Mouse (Mus musculus) erythroblast, adult 5-6 weeks (primary cell): ENCODE data around the gene Ccl20. TPM values are rescaled to one million over a fixed set of nuclear protein-coding genes. Genes with fewer than 3 reads are reported as not detected.
A peak's percentile ranks its signal among the peaks of the same experiment; 100 is the strongest.

Experiments
- ATAC-seq: replicated peaks from 2 replicates; pipeline ENCODE4 v1.8.0; 2016; ENCODE audit warnings: moderate number of reproducible peaks, mild to moderate bottlenecking, moderate TSS enrichment, inconsistent platforms; ENCODE audit not compliant: poor library complexity, low FRiP score, severe bottlenecking
- total RNA-seq, 2 experiments: library from RNA; stranded (forward) in 1 of 2; stranded (reverse) in 1 of 2; fragments of 150-400 nt in 1 of 2; fragments of 200-764, 138-1000 nt in 1 of 2; gene quantifications; 2 replicates each; pipeline versions ENCODE4 v1.2.3 to v1.2.4; 2015 to 2017; ENCODE audit warnings: low replicate concordance in 2 of 2

Ccl20 gene
- total RNA-seq (2015; ENCODE audit: low replicate concordance): not detected in 2 replicates
- total RNA-seq (2017; ENCODE audit: low replicate concordance): not detected in 2 replicates

DNA sequence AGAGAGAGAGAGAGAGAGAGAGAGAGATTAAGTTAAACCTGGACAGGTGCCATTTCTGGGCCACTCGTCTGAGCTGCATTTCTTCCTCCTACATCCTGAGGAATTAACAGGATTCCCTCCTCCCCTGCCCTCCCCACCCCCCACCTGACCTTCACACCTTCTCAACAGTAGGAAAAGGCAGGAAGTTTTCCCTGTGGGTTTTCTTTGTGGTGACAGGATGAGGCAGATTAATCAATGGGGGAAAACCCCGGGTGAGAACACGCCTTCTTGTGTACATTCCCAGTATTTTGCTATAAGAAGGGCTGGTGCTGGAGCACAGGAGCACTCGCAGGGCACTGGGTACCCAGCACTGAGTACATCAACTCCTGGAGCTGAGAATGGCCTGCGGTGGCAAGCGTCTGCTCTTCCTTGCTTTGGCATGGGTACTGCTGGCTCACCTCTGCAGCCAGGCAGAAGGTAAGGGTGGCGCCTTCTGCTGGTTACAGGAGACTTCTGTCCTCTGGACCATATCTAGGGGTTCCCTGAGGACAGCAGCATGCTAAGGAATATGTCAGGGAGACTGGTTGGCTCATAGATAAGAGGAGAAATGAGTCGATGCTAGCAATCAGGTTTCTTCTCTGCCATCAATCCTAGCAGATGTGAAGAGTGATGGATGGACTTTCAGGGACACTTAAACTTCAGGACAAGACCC, at the start of gene Ccl20:
Gene Ccl20 (plus strand): TSS at position 320 of the 691 bp plus-strand sequence.
- no peak for ATAC-seq

DNA sequence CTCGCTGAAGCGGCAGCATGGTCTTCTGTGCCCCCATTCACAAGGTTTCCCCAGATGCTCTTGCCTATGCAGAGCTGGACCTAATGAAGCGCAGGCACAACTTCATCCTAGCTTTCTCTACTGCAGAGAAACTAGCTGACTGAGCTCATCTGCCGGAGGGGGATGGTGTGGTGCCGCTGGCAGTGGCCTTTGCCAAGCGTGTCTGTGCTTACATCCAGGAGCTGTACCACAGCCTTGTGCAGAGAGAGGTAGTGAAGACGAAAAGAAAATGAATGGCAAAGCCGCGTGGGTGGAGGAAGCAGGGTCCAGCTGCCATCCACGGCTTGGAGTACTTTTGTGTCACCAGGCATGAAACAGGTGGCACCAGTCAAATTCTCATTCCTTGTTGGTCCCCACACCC, 49.4 kb upstream of the Ccl20 start:
- ATAC-seq: no peak

DNA sequence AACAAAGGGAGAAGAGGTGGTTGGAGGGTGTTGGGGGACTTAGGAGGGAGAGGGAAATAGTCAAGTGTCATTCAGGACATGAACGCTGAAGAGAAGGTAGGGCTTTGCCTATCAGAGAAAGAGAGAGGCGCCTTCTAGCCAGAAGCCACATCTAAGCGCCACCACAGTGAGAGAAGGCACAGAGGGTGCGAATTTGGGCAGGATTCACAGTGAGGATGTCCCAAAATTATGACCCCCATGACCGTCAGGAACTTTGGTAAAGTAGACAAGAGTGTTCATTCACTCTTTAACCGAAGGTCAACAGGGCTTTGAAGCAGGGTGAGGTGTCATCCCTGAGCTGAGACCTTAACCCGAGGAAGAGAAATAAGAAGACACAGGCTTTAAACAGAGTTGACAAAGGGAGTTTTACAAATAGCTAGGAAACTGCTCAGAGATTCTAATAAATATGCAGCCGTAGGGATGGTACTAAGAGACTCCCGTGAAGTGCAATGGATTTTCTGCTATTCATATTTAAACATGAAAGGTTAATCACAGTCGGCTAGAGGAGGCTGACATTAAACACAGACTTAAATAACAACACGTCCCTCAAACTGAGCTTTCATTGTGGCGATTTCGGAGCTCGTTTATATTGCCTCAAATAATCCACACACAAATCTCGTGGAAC, 40.9 kb upstream of the Ccl20 start:
- ATAC-seq: no peak

DNA sequence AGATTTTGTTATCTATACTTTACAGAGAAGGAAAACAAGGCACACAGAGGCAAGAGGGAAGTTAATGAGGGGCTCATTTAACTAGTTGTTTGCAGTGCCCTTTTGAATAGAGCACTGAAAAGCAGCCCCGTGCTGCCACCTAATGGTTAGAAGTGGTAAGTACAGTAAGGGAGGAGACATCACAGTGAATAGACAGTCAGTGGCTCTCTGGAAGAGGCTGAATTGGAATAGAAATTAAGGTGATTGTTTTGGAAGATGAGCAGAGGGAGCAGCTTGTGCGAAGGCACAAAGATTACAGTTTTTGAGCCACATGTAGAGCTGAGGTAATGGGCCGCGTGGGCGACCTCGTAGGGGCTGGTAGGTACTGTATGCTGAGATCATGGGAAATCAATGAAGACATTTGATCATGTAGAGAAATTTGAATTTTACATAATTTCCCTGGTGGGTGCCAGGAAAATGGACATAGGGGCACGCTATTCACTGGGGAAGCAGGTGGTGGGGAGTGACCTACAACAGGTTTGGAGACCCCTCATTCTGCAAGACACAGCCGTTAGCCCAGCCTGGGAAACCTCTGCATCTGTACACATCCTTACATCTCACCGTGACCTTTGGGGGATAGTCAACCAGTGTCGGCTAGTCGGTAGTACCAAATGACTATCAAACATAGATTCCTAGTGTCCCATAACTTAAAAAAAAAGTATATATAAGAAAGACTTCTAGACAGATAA, 40.2 kb upstream of the Ccl20 start:
- 0 out of 2 replicates have a peak, but pooled peaks have one; percentile 65 for ATAC-seq

DNA sequence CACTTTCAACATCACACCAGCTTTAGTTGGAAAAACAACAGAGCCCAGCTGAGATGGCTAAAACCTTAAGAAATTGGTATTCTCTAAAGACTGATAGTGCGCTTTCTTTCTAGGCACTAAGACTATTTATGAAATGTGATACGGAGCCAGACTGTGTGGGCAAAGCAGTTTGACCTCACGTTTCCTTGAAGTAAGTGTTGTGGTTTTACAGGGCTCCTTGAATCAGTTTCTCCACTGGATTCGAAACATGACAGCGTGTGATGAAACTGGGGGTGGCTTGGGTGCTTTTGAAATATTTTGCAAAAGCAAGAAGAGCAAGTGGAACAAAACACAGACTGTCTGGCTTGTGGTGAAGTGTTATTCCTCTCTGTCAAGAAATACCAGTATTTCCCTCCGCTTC, 39.5 kb upstream of the Ccl20 start:
- no peak for ATAC-seq

DNA sequence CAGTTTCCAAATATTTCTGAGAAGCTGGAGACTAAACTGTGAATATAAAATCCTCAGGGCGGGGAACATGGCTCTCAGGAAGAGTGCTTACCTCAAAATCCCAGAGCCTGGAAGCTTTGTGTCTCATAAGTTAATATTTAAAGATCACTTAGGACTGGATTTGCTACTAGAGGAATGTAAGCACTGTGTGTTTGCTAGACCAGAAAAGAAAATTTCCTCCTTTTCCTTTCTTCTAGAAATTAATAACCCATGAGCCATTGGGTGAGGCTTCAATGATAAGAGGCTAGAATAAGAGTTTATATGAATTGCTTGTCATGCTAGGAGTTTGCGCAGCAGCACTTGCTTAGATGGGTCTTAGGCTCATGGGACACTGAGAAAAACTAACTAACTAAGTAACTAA, 31.8 kb upstream of the Ccl20 start:
- no peak for ATAC-seq

DNA sequence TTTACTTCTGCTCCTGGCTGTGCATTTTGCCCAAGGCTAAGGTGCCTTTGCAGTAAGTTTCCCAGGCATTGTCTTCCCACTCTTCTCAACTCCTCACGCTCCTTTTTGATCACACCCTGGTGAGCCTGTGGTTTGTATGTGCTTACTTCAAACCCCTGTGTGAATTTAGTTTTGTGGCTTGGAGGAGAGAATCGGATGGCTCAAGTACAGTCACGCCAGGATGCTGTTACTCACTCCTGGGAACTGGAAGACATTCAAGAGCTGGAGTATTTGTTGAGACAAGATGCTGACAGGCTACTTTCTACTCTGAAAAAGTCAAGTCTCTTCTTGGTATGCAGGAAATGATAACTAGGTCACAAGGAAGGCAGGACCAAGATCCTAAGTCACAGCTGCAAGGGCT, 25.3 kb upstream of the Ccl20 start:
- ATAC-seq: no peak

DNA sequence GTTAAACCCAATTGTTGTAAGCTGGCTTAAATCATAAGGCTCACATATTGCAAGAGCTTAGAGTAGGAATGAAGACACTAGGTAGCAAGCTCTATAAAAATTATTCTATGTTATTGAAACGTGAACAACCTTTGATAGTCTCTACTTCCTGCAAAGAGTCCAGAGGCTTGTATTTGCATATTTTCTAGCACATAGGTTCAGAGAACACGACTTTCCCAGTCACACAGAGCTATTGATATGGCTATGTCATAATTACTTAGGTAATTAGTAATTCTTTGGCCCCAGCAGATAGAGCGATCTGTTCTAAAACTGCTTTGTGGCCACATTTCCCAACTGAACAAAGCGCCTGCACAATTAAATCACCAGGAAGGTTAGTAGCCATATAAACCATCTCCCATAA, 19.6 kb upstream of the Ccl20 start:
- ATAC-seq: no peak

DNA sequence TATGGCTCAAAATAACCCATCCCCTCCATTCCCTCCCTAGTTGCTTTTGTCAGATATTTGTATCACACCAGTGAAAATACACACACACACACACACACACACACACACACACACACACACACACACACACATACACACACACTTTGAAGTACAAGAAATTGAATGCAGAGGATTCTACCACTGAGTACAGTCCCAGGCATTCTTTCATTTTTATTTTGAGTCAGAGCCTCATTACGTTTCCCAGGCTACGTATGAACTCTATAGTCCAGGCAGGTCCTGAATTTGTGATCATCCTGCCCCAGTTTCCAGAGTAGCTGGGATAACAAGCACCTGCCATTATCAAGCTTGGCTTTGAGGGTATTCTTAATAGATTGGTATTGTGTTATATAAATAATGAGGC, 17.4 kb upstream of the Ccl20 start:
- ATAC-seq: no peak

DNA sequence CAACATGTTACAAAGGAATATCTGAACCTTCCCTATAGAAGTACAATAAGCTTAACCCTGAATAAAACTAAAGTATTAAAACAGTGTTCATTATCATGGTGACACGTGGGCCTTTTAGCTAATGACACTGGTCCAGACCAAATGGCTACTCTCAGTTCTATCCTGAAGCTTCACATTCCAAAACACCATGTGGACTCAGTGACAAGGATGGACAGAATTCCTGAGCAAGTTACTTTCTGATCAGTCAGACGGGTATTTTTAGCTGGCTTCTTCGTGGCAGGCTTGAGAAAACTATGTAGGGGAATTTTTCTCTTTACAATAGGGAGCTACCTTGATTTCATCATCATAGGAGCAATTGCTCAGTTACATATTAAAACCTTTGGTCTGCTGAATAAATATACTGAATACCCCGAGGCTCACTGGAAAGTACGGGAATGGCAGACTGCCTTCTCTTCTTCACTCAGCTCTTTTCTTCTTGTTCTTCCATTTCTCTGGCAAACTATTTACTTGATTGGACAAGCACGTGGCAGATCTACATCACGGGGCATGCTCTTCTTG, 16.9 kb upstream of the Ccl20 start:
- no peak for ATAC-seq

DNA sequence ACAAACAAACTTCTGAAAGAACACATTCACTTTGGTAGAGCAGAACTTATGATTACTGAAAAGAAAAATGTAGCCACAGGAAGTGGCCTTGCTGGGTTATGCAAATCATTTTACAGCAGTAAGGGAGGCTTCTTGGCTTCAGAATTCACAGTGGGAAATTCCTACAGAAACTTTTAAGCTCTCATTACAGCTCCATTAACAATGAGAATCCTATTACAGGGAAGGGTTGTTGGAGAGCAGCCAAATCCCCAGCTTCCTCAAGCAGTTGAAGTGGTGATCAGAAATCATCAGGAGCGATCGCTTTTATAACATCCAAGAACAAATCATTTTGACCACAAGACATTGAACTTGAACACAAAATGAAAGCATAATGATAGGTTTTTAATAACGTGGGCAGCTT, 14.7 kb upstream of the Ccl20 start:
- no peak for ATAC-seq

DNA sequence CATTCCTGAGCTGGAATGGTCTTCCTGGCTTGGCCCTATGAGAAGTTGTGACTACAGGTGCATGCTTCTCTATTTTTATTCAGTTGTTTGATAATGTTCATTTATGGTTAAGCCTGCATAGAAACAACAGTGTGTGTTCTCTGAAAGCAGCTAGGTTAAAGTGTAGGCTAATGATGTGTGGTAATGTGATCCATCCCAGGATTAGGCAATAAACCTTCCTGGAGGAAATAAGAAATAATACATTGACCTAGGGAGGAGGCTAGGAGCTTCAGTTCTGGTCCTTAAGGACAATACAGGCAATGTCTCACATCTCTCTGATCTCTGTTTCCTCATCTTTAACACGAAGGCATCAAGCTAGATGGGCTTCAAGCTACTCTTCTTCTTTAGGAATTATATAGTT, 11.1 kb upstream of the Ccl20 start:
- ATAC-seq: no peak

DNA sequence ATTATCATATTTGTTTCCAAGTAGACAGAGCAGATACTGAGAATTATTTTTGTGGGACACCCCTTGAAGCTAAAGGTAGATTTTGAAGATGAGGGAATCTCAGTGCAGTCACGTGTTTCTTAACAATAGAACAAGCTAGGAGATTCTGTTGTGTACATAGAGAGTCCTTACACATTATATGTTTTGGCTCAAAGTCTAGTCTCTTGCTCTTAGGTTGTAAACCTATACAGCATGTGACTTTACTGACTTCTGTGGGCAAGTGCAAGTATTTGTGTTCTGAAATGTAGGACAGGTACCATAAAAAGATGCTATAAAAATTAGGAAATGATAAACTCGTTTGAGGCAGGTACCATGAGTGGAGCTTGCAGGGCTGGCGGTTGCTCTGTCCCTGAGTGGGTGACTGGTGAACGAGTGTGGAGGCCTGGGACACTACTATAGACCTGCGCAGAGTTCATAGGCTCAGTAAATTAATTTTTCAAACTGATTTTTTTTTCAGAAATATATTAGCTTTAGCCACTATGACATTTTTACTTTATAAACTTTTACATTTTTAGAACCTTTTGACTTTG, 9.1 kb upstream of the Ccl20 start:
- ATAC-seq: no peak

DNA sequence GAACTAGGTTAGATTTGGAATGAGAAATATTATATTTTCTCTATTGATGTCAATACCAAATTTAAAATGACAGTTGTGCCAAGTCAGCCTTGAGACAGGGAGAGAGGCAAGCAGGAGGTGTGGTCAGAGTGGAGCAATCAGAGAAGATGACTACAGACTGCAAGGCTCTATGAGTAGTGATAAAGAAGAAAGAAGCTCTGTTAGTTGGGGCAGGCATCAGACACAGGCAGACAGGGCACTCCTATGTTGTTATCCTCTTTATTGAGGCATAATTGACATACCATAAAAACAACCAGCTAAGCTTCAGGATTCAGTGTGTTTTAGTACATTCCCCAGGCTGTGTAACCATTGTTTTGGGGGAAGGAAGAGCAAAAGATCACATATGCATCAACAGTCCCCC, 5.6 kb upstream of the Ccl20 start:
- ATAC-seq: no peak

DNA sequence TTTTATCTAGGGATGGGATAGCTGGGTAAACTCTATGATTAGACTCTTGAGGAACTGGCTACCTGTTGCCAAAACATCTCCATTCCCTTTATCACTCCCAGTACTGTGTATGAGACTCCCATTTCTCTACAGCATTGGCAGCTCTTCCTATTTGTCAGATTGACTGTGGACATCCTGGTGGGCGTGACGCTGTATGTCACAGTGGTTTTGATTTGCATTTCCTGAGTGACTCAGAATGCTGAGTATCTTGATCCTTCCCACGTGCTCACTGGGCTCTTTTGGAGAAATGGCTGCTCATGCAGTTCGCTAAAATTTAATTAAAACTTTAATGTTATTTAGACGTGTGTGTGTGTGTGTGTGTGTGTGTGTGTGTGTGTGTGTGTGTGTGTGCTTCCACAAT, 4.8 kb upstream of the Ccl20 start:
- ATAC-seq: no peak

DNA sequence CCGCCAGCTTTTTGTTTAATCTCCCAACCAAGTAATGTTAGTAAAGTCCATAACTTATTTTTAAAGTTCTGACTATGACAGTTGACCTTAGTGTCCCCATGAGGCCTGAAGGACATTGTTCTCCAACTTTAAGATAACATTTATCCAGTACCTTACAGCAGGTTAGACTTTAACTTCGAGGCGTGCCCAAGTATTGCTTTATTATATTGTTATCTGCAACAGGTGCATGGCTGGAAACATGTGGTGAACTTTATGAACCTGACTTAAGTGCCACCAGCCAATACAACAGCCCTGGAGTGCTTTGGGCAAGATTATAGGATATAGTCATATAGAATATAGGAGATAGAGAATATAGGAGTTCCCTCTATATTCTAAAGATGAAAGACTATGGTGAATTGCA, 651 bp downstream of the Ccl20 start:
- ATAC-seq: no peak

DNA sequence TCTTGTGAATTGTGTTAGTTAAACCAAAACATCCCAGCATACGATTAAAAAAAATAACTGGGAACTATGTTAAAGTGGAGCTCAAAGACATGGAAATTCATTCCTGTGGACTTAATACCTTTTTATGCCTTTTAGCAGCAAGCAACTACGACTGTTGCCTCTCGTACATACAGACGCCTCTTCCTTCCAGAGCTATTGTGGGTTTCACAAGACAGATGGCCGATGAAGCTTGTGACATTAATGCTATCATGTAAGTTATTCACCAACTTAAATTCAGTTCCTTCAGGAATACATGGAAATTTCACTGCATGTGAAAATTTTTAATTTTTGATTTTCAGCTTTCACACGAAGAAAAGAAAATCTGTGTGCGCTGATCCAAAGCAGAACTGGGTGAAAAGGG, 1.1 kb downstream of the Ccl20 start:
- no peak for ATAC-seq

DNA sequence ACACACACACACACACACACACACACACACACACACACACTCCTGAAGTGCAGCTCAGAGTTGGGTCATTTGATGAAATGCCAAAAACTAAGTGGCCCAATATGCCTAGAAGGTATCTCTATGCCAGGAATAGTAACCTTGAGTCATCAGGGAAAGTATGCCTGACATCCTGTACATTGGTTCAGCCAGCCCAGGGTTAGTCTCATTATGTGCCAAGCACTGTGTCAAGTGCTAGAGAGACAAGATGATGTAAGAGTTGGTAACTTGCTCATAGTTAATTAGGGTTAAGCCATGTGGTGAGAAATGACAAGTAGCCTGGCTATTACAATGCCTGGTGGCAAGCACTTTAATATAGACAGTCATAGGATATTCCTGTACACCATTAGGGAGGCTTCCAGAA, 3.3 kb downstream of the Ccl20 start:
- no peak for ATAC-seq

DNA sequence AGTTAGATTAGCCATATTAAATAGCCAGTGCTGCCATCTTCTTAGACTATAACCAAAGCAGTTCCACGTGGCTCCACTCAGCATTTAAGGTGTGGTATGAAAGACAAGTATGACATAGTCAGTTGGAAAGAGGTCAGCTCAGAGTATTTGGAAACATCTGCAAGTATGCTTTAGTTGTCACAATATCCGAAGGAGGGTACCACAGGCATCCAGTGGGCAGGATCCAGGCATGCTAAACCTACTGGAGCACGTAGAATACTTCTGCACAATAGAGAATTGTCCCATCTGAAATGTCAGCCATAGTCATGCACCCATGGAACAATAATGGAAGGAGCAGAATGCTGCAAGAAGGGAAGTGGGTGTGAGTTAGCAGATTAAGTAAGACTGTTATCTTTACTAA, 3.7 kb downstream of the Ccl20 start:
- no peak for ATAC-seq

DNA sequence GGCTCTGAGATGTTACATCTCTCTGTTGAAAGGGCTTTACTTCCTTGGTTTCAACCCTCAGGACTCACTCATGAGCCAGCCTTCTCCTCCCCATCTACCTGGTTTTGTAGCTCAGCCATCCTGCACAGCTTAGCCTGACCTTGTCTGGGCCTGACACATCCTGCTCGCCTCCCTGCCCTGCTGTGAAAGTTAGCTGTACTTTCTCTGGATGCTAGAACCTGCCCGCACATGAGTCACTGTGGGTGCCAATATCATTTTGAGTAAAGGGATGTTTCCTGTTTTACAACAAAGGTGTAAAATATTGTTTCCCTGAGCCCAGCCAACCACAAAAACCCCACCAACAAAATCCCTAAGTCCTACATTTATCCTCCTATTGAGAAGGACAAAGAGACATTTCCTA, 6.6 kb downstream of the Ccl20 start:
- ATAC-seq: no peak
